Mouse (Mus musculus): ENCODE measurements around the gene Dtd1. TPM values are rescaled to one million over a fixed set of nuclear protein-coding genes. Genes with fewer than 3 reads are reported as not detected.

Dtd1 gene
- polyA plus RNA-seq, 1 experiment from 2014 or later = 42.8 TPM

DNA sequence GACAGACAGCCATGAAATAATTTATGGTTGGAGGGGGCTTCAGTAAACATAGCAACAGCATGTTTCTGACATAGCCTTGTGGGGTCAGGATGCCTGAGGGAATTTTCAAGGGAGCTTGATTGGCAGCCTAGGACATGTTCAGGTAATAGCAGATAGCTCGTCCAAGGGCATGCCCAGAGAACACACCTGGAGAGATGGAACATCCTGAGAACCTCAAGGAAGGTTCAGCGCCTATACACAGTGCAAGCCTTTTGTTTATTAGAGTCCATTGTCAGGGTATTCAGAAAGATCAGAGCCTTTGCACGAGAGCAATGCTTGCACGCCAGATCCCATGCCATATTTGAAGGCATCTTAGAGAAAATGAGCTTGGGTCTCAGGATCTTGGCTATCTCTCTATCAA, 175.9 kb downstream of the Dtd1 start:
- H3K36me3 ChIP-seq (replicated peaks; ENCODE audit: control insufficient read depth, insufficient read depth, low read depth, low read length) = no peaks in the 10 kb centered on the region
- H3K4me2 ChIP-seq (ENCODE audit: low read depth, low read length) = no peak overlapping the region
- DNase-seq (ENCODE audit: low spot score) = no peak
- H3K27ac ChIP-seq (replicated peaks; ENCODE audit: low read depth, low read length) = no peak overlapping the region
- no peak overlapping the region for H3K9ac ChIP-seq (replicated peaks; ENCODE audit: low read length)
- no peaks in the 10 kb centered on the region for H3K4me1 ChIP-seq (ENCODE audit: control insufficient read depth, insufficient read depth, low read length)
- H3K27me3 ChIP-seq (ENCODE audit: control insufficient read depth, insufficient read depth, low read length) = no peaks in the 10 kb centered on the region
- WGBS = 80% methylated on average over 4 of the region's 4 CpGs
- no peak overlapping the region for H3K4me3 ChIP-seq (ENCODE audit: low read depth, low read length)
- no peak for ATAC-seq (replicated peaks; ENCODE audit: insufficient number of reproducible peaks, low FRiP score, low TSS enrichment, low read depth)
- H3K9me3 ChIP-seq (replicated peaks; ENCODE audit: control insufficient read depth, low read length) = no peaks in the 10 kb centered on the region

DNA sequence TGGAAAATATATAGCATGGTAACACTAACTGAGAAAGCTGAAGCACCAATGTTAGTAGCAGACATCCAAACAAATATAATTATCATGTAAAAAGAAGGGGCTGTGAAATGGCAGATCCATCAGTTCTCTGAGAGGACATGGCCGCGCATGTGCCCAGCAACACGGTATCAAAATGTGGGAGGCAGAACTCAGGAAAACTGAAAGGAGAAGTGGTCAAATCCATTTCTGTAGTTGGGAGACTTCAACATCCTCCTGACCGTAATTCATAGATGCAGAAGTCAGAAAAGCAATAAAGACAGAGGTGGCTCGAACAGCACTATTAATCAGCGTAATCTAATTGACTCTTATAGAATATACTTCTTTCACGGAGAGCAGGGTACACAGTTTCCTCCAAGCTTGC, 179.6 kb downstream of the Dtd1 start:
- DNase-seq (ENCODE audit: low spot score) = no peak
- ATAC-seq (replicated peaks; ENCODE audit: insufficient number of reproducible peaks, low FRiP score, low TSS enrichment, low read depth) = no peak
- Histone ChIP-seq H3K36me3 (replicated peaks; ENCODE audit: control insufficient read depth, insufficient read depth, low read depth, low read length) (no peaks in the 10 kb centered on the region), H3K4me1 (ENCODE audit: control insufficient read depth, insufficient read depth, low read length) (no peaks in the 10 kb centered on the region), H3K4me2 (ENCODE audit: low read depth, low read length) (no peak overlapping the region), H3K9ac (replicated peaks; ENCODE audit: low read length) (no peak overlapping the region), H3K27ac (replicated peaks; ENCODE audit: low read depth, low read length) (no peak overlapping the region), H3K9me3 (replicated peaks; ENCODE audit: control insufficient read depth, low read length) (no peaks in the 10 kb centered on the region), H3K4me3 (ENCODE audit: low read depth, low read length) (no peak overlapping the region), H3K27me3 (ENCODE audit: control insufficient read depth, insufficient read depth, low read length) (no peaks in the 10 kb centered on the region)
- WGBS = 89% methylated on average over 7 of the region's 7 CpGs

DNA sequence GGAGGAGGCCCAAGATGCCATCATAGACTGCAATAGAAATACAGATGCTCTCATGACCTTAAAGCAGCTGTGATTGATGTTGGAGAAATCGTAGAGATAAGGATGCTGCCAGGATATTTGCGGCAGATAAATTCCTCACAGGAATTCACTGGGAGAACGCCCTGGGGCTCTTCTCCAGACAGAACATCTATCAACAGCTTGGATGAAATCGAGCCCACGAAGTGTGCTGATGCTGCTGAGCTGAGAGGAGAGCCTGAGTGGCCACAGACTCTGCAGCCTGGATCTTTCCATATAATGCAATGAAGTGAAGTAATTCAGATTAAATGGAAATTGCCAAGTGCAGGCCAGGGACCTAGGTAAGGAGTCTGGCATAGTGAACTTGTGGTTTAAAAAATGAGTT, 181.0 kb downstream of the Dtd1 start:
- H3K4me3 ChIP-seq (ENCODE audit: low read depth, low read length) = no peak overlapping the region
- no peak overlapping the region for H3K4me2 ChIP-seq (ENCODE audit: low read depth, low read length)
- DNase-seq (ENCODE audit: low spot score) = no peak

DNA sequence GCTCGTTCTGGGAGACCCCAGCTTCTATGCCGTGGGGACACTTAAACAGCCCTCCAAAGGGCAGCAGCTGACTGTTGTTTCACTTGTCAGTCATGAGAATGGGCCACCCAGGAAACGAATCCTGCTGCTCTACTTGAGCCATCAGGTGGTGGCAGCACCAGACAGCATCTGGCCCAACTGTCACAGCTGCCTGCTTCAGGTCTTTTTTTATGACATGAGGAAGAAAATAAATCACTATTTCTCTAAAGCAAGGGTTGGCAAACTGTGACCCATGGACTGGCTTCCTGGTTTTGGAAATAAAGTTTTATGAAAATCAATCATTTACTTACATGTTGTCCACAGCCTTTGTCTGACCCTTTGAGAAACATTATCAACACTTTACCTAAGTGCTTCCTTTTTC, 182.2 kb downstream of the Dtd1 start:
- H3K36me3 ChIP-seq (replicated peaks; ENCODE audit: control insufficient read depth, insufficient read depth, low read depth, low read length) = no peaks in the 10 kb centered on the region
- WGBS = 51% methylated on average over 3 of the region's 3 CpGs
- no peaks in the 10 kb centered on the region for H3K27me3 ChIP-seq (ENCODE audit: control insufficient read depth, insufficient read depth, low read length)
- no peak overlapping the region for H3K9ac ChIP-seq (replicated peaks; ENCODE audit: low read length)
- ATAC-seq (replicated peaks; ENCODE audit: insufficient number of reproducible peaks, low FRiP score, low TSS enrichment, low read depth) (no peak), DNase-seq (ENCODE audit: low spot score) (no peak)
- H3K4me3 ChIP-seq (ENCODE audit: low read depth, low read length) = no peak overlapping the region
- H3K4me2 ChIP-seq (ENCODE audit: low read depth, low read length) = no peak overlapping the region
- no peaks in the 10 kb centered on the region for H3K4me1 ChIP-seq (ENCODE audit: control insufficient read depth, insufficient read depth, low read length)
- H3K9me3 ChIP-seq (replicated peaks; ENCODE audit: control insufficient read depth, low read length) = no peaks in the 10 kb centered on the region
- H3K27ac ChIP-seq (replicated peaks; ENCODE audit: low read depth, low read length) = no peak overlapping the region

More for the DNA sequence above, 181.0 kb downstream of the Dtd1 start:
- Histone ChIP-seq H3K36me3 (replicated peaks; ENCODE audit: control insufficient read depth, insufficient read depth, low read depth, low read length) (no peaks in the 10 kb centered on the region), H3K27me3 (ENCODE audit: control insufficient read depth, insufficient read depth, low read length) (no peaks in the 10 kb centered on the region), H3K9ac (replicated peaks; ENCODE audit: low read length) (no peak overlapping the region), H3K9me3 (replicated peaks; ENCODE audit: control insufficient read depth, low read length) (no peaks in the 10 kb centered on the region), H3K27ac (replicated peaks; ENCODE audit: low read depth, low read length) (no peak overlapping the region), H3K4me1 (ENCODE audit: control insufficient read depth, insufficient read depth, low read length) (no peaks in the 10 kb centered on the region)
- 48% methylated on average over 5 of the region's 5 CpGs for WGBS
- ATAC-seq (replicated peaks; ENCODE audit: insufficient number of reproducible peaks, low FRiP score, low TSS enrichment, low read depth) = no peak

DNA sequence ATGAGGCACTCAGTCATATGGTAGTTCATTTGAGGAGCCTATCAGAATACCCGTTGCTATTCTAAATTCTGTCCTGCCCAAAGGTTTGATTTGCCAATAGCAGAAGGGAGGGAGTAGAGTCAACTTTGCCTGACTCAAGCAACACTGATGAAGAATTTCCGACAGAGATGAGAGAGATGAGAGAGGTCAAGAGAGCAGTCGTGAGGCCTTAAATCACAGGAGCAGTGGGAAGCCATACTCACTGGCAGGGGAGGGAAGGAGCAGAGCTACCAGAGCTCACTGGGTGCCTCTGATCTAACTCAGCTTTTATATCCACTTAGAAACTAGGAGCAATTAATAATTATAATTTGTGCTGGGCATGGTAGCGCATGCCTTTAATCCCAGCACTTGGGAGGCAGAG, 182.8 kb downstream of the Dtd1 start:
- Histone ChIP-seq H3K4me1 (ENCODE audit: control insufficient read depth, insufficient read depth, low read length) (no peaks in the 10 kb centered on the region), H3K27me3 (ENCODE audit: control insufficient read depth, insufficient read depth, low read length) (no peaks in the 10 kb centered on the region), H3K36me3 (replicated peaks; ENCODE audit: control insufficient read depth, insufficient read depth, low read depth, low read length) (no peaks in the 10 kb centered on the region), H3K9me3 (replicated peaks; ENCODE audit: control insufficient read depth, low read length) (no peaks in the 10 kb centered on the region), H3K4me3 (ENCODE audit: low read depth, low read length) (no peak overlapping the region), H3K4me2 (ENCODE audit: low read depth, low read length) (no peak overlapping the region), H3K9ac (replicated peaks; ENCODE audit: low read length) (no peak overlapping the region), H3K27ac (replicated peaks; ENCODE audit: low read depth, low read length) (no peak overlapping the region)
- WGBS = 77% methylated on average over 4 of the region's 4 CpGs
- DNase-seq (ENCODE audit: low spot score) (no peak), ATAC-seq (replicated peaks; ENCODE audit: insufficient number of reproducible peaks, low FRiP score, low TSS enrichment, low read depth) (no peak)

DNA sequence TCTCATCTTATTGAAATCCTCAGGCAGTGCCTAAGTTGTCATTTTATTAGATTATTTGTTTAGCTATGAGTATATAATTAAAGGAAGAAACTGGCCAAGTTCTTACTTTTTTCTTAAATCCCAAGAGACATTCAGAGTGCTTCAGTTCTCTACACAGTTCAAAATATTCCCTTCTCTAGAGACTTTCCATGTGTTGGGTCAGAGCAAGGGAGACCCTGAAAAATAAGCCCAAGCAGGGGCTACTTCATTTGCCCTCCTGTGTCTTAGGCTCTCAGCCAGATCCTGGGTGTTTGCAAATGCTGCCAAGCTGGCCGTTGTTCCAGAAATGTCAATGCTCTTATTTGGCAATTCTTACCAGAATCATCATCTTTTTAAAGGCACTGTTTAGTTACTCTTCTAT, 183.5 kb downstream of the Dtd1 start:
- H3K9me3 ChIP-seq (replicated peaks; ENCODE audit: control insufficient read depth, low read length) = no peaks in the 10 kb centered on the region
- H3K27me3 ChIP-seq (ENCODE audit: control insufficient read depth, insufficient read depth, low read length) = no peaks in the 10 kb centered on the region
- 91% methylated on average over 1 of the region's 1 CpGs for WGBS
- no peak overlapping the region for H3K9ac ChIP-seq (replicated peaks; ENCODE audit: low read length)
- ATAC-seq (replicated peaks; ENCODE audit: insufficient number of reproducible peaks, low FRiP score, low TSS enrichment, low read depth) (no peak), DNase-seq (ENCODE audit: low spot score) (no peak)
- H3K36me3 ChIP-seq (replicated peaks; ENCODE audit: control insufficient read depth, insufficient read depth, low read depth, low read length) = no peaks in the 10 kb centered on the region
- H3K4me3 ChIP-seq (ENCODE audit: low read depth, low read length) = no peak overlapping the region
- no peak overlapping the region for H3K4me2 ChIP-seq (ENCODE audit: low read depth, low read length)
- no peak overlapping the region for H3K27ac ChIP-seq (replicated peaks; ENCODE audit: low read depth, low read length)
- H3K4me1 ChIP-seq (ENCODE audit: control insufficient read depth, insufficient read depth, low read length) = no peaks in the 10 kb centered on the region

DNA sequence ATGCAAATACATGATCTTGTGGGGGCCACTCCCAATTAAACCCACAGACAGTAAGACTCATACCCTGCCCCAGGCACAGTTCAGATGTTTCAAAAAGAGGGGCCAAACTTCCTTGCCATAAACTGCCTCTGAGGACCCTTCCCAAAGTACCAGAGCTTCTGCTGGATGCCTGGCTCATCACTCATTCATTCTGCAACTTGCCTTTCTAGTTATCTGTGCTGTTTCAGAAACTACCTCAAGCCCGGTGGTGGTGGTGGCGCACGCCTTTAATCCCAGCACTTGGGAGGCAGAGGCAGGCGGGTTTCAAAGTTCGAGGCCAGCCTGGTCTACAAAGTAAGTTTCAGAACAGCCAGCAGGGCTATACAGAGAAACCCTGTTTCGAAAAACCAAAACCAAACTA, 184.1 kb downstream of the Dtd1 start:
- Histone ChIP-seq H3K9ac (replicated peaks; ENCODE audit: low read length) (no peak overlapping the region), H3K4me1 (ENCODE audit: control insufficient read depth, insufficient read depth, low read length) (no peaks in the 10 kb centered on the region), H3K4me3 (ENCODE audit: low read depth, low read length) (no peak overlapping the region), H3K36me3 (replicated peaks; ENCODE audit: control insufficient read depth, insufficient read depth, low read depth, low read length) (no peaks in the 10 kb centered on the region), H3K4me2 (ENCODE audit: low read depth, low read length) (no peak overlapping the region), H3K27me3 (ENCODE audit: control insufficient read depth, insufficient read depth, low read length) (no peaks in the 10 kb centered on the region), H3K9me3 (replicated peaks; ENCODE audit: control insufficient read depth, low read length) (no peaks in the 10 kb centered on the region), H3K27ac (replicated peaks; ENCODE audit: low read depth, low read length) (no peak overlapping the region)
- 89% methylated on average over 6 of the region's 6 CpGs for WGBS
- no peak for DNase-seq (ENCODE audit: low spot score)
- no peak for ATAC-seq (replicated peaks; ENCODE audit: insufficient number of reproducible peaks, low FRiP score, low TSS enrichment, low read depth)

DNA sequence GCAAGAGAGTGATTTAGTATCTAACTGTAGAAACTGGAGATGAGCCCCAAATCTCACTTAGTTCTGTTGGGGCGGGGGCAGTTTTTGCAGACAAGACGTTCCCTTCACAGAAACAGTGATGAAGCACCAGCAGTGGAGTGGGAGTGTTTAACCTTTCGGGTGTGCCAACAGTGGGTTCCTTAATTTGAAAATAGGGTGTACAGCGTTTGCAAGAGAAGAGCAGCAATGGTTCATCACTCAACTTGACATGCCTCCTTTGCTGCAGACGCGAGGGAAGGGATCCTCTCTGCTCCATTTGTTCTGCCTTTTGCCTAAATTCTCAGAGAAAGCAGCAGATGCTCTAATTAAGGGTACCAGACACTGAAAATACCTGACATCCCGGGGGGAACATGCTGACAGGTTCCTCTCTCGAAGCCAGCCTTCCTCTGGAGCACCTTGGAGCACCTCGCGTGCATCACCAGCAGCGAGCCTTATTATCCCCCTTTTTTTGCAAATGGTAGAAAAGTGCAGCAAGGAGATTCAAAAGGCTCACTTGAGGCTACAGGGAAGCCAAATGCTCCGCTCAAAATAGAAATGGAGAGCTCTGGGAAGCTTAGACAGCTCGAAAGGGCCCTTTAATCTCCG, 192.1 kb downstream of the Dtd1 start:
- Histone ChIP-seq H3K4me3 (ENCODE audit: low read depth, low read length) (no peak overlapping the region), H3K9me3 (replicated peaks; ENCODE audit: control insufficient read depth, low read length) (no peaks in the 10 kb centered on the region), H3K36me3 (replicated peaks; ENCODE audit: control insufficient read depth, insufficient read depth, low read depth, low read length) (no peaks in the 10 kb centered on the region), H3K4me2 (ENCODE audit: low read depth, low read length) (no peak overlapping the region), H3K27me3 (ENCODE audit: control insufficient read depth, insufficient read depth, low read length) (no peaks in the 10 kb centered on the region), H3K4me1 (ENCODE audit: control insufficient read depth, insufficient read depth, low read length) (no peaks in the 10 kb centered on the region), H3K27ac (replicated peaks; ENCODE audit: low read depth, low read length) (no peak overlapping the region), H3K9ac (replicated peaks; ENCODE audit: low read length) (no peak overlapping the region)
- ATAC-seq (replicated peaks; ENCODE audit: insufficient number of reproducible peaks, low FRiP score, low TSS enrichment, low read depth) = no peak
- no peak for DNase-seq (ENCODE audit: low spot score)
- WGBS = 78% methylated on average over 14 of the region's 14 CpGs
